Mouse (Mus musculus): ENCODE measurements around the gene Iqschfp.

Gene Iqschfp

GRCm38 (mm10) chr3:67892026-67892705 lies at the start of gene Iqschfp, which contains the start of gene Iqcj:
TSS of gene Iqschfp (plus strand) at chr3:67892232.
TSS of gene Iqcj (plus strand) at chr3:67892220.
- in situ Hi-C loops (cut with MboI, MseI), result no loop called here

GRCm38 (mm10) chr3:67852397-67852796 lies 39.6 kb upstream of the Iqschfp start:
- in situ Hi-C loops (cut with MboI, MseI), result no loop called here

GRCm38 (mm10) chr3:67861524-67861923 lies 30.5 kb upstream of the Iqschfp start:
- in situ Hi-C loops (cut with MboI, MseI), result no loop called here

- in situ Hi-C loops (cut with MboI, MseI), result no loop called here
Observed at GRCm38 (mm10) chr3:67867420-67868065, 24.5 kb upstream of the Iqschfp start.

GRCm38 (mm10) chr3:67869424-67869823 lies 22.6 kb upstream of the Iqschfp start:
- in situ Hi-C loops (cut with MboI, MseI), result no loop called here

- in situ Hi-C loops (cut with MboI, MseI), result no loop called here
Observed at GRCm38 (mm10) chr3:67877253-67877652, 14.8 kb upstream of the Iqschfp start.

GRCm38 (mm10) chr3:67884335-67884734 lies 7.7 kb upstream of the Iqschfp start:
- in situ Hi-C loops (cut with MboI, MseI), result no loop called here

- in situ Hi-C loops (cut with MboI, MseI), result no loop called here
Observed at GRCm38 (mm10) chr3:67886176-67886575, 5.9 kb upstream of the Iqschfp start.

GRCm38 (mm10) chr3:67887251-67887650 lies 4.8 kb upstream of the Iqschfp start:
- in situ Hi-C loops (cut with MboI, MseI), result no loop called here

- in situ Hi-C loops (cut with MboI, MseI), result no loop called here
Observed at GRCm38 (mm10) chr3:67892768-67893167, 736 bp downstream of the Iqschfp start.

- in situ Hi-C loops (cut with MboI, MseI), result no loop called here
Observed at GRCm38 (mm10) chr3:67902517-67902916, 10.5 kb downstream of the Iqschfp start.

- in situ Hi-C loops (cut with MboI, MseI), result no loop called here
Observed at GRCm38 (mm10) chr3:67908586-67908985, 16.6 kb downstream of the Iqschfp start.

GRCm38 (mm10) chr3:67918098-67918497 lies 26.1 kb downstream of the Iqschfp start:
- in situ Hi-C loops (cut with MboI, MseI), result no loop called here

- in situ Hi-C loops (cut with MboI, MseI), result no loop called here
Observed at GRCm38 (mm10) chr3:67918634-67919259, 26.7 kb downstream of the Iqschfp start.

GRCm38 (mm10) chr3:67923095-67923494 lies 31.1 kb downstream of the Iqschfp start:
- in situ Hi-C loops (cut with MboI, MseI), result no loop called here

- in situ Hi-C loops (cut with MboI, MseI), result no loop called here
Observed at GRCm38 (mm10) chr3:67925453-67925852, 33.4 kb downstream of the Iqschfp start.

- in situ Hi-C loops (cut with MboI, MseI), result no loop called here
Observed at GRCm38 (mm10) chr3:67930424-67931133, 38.5 kb downstream of the Iqschfp start.

GRCm38 (mm10) chr3:67931181-67931580 lies 39.1 kb downstream of the Iqschfp start:
- in situ Hi-C loops (cut with MboI, MseI), result no loop called here

- in situ Hi-C loops (cut with MboI, MseI), result no loop called here
Observed at GRCm38 (mm10) chr3:67931914-67932313, 39.9 kb downstream of the Iqschfp start.

GRCm38 (mm10) chr3:67935829-67936228 lies 43.8 kb downstream of the Iqschfp start:
- in situ Hi-C loops (cut with MboI, MseI), result no loop called here

GRCm38 (mm10) chr3:67947000-67947399 lies 55.0 kb downstream of the Iqschfp start:
- in situ Hi-C loops (cut with MboI, MseI), result no loop called here

- in situ Hi-C loops (cut with MboI, MseI), result no loop called here
Observed at GRCm38 (mm10) chr3:67952517-67952940, 60.5 kb downstream of the Iqschfp start.

Data from T-helper 2 cell (primary cell).